Mouse (Mus musculus) macrophage (primary cell): ENCODE results near the gene Adamts20. TPM values are rescaled to one million over a fixed set of nuclear protein-coding genes. Genes with fewer than 3 reads are reported as not detected.

Experiments
- H3K27ac ChIP-seq: fragments of 350-480 bp; formaldehyde crosslinking; 2 replicates; pipeline ENCODE4 v1.9.0; 2021
- H3K36me3 ChIP-seq: fragments of 350-480 bp; formaldehyde crosslinking; 2 replicates; pipeline ENCODE4 v1.9.0; 2021; ENCODE audit errors: inconsistent target
- H3K4me3 ChIP-seq: fragments of 350-480 bp; formaldehyde crosslinking; 2 replicates; pipeline ENCODE4 v1.9.0; 2021; ENCODE audit errors: inconsistent target
- H3K79me2 ChIP-seq: fragments of 350-480 bp; formaldehyde crosslinking; 2 replicates; pipeline ENCODE4 v1.9.0; 2021; ENCODE audit errors: inconsistent target
- WGBS: methylation state at CpG from one replicate; pipeline ENCODE4 v1.1.7; 2026; ENCODE audit warnings: inconsistent platforms; ENCODE audit not compliant: missing documents; 5-methylcytosine and 5-hydroxymethylcytosine counted together
- polyA plus RNA-seq: library from polyadenylated mRNA; stranded (reverse); fragments of 250-400 nt; gene quantifications from 3 replicates; pipeline ENCODE4 v1.2.4, GENCODE M21; 2018; ENCODE audit warnings: inconsistent platforms

Adamts20 gene
- polyA plus RNA-seq, 1 experiment from 2014 or later: not detected

GRCm38 (mm10) chr15:94263241-94263640 is 202.0 kb downstream of the Adamts20 start:
- Histone ChIP-seq H3K4me3 (no peak overlapping the region), H3K27ac (no peak overlapping the region), H3K79me2 (no peaks in the 10 kb centered on the region), H3K36me3 (no peaks in the 10 kb centered on the region)
- WGBS: 70% methylated on average over 10 of the region's 10 CpGs

GRCm38 (mm10) chr15:94259497-94259896 is 205.7 kb downstream of the Adamts20 start:
- no peaks in the 10 kb centered on the region for H3K79me2 ChIP-seq
- 94% methylated on average over 4 of the region's 4 CpGs for WGBS
- no peaks in the 10 kb centered on the region for H3K36me3 ChIP-seq
- H3K27ac ChIP-seq: no peak overlapping the region
- H3K4me3 ChIP-seq: no peak overlapping the region

GRCm38 (mm10) chr15:94255538-94255937 is 209.7 kb downstream of the Adamts20 start:
- H3K27ac ChIP-seq: no peak overlapping the region
- 95% methylated on average over 5 of the region's 5 CpGs for WGBS
- no peak overlapping the region for H3K4me3 ChIP-seq
- no peaks in the 10 kb centered on the region for H3K79me2 ChIP-seq
- no peaks in the 10 kb centered on the region for H3K36me3 ChIP-seq

GRCm38 (mm10) chr15:94254861-94255516 is 210.2 kb downstream of the Adamts20 start:
- H3K79me2 ChIP-seq: no peaks in the 10 kb centered on the region
- no peak overlapping the region for H3K4me3 ChIP-seq
- no peaks in the 10 kb centered on the region for H3K36me3 ChIP-seq
- 76% methylated on average over 3 of the region's 3 CpGs for WGBS
- H3K27ac ChIP-seq: no peak overlapping the region

- H3K79me2 ChIP-seq: no peaks in the 10 kb centered on the region
- 90% methylated on average over 14 of the region's 14 CpGs for WGBS
- H3K27ac ChIP-seq: no peak overlapping the region
- H3K36me3 ChIP-seq: no peaks in the 10 kb centered on the region
- H3K4me3 ChIP-seq: no peak overlapping the region
These were observed 210.9 kb downstream of the Adamts20 start for GRCm38 (mm10) chr15:94254091-94254860.

- Histone ChIP-seq H3K79me2 (no peaks in the 10 kb centered on the region), H3K27ac (no peak overlapping the region), H3K4me3 (no peak overlapping the region), H3K36me3 (no peaks in the 10 kb centered on the region)
- 72% methylated on average over 13 of the region's 13 CpGs for WGBS
These were observed 212.1 kb downstream of the Adamts20 start for GRCm38 (mm10) chr15:94252962-94253712.

- Histone ChIP-seq H3K79me2 (no peaks in the 10 kb centered on the region), H3K27ac (no peak overlapping the region), H3K36me3 (no peaks in the 10 kb centered on the region), H3K4me3 (no peak overlapping the region)
- 90% methylated on average over 8 of the region's 8 CpGs for WGBS
These were observed 215.5 kb downstream of the Adamts20 start for GRCm38 (mm10) chr15:94249766-94250165.

GRCm38 (mm10) chr15:94248386-94248785 is 216.8 kb downstream of the Adamts20 start:
- Histone ChIP-seq H3K27ac (no peak overlapping the region), H3K79me2 (no peaks in the 10 kb centered on the region), H3K36me3 (no peaks in the 10 kb centered on the region), H3K4me3 (no peak overlapping the region)
- 86% methylated on average over 6 of the region's 6 CpGs for WGBS

- H3K79me2 ChIP-seq: no peaks in the 10 kb centered on the region
- H3K36me3 ChIP-seq: no peaks in the 10 kb centered on the region
- 87% methylated on average over 5 of the region's 5 CpGs for WGBS
- no peak overlapping the region for H3K27ac ChIP-seq
- H3K4me3 ChIP-seq: no peak overlapping the region
These were observed 218.5 kb downstream of the Adamts20 start for GRCm38 (mm10) chr15:94246669-94247068.

GRCm38 (mm10) chr15:94244336-94244735 is 220.9 kb downstream of the Adamts20 start:
- Histone ChIP-seq H3K27ac (no peak overlapping the region), H3K79me2 (no peaks in the 10 kb centered on the region), H3K36me3 (no peaks in the 10 kb centered on the region), H3K4me3 (no peak overlapping the region)
- WGBS: 88% methylated on average over 2 of the region's 2 CpGs

GRCm38 (mm10) chr15:94242133-94242532 is 223.1 kb downstream of the Adamts20 start:
- WGBS: 79% methylated on average over 1 of the region's 1 CpGs

GRCm38 (mm10) chr15:94239637-94240036 is 225.6 kb downstream of the Adamts20 start:
- Histone ChIP-seq H3K4me3 (no peak overlapping the region), H3K27ac (no peak overlapping the region)
- 84% methylated on average over 4 of the region's 4 CpGs for WGBS

More at GRCm38 (mm10) chr15:94242133-94242532, 223.1 kb downstream of the Adamts20 start:
- Histone ChIP-seq H3K27ac (no peak overlapping the region), H3K4me3 (no peak overlapping the region), H3K79me2 (no peaks in the 10 kb centered on the region), H3K36me3 (no peaks in the 10 kb centered on the region)

GRCm38 (mm10) chr15:94239127-94239526 is 226.1 kb downstream of the Adamts20 start:
- Histone ChIP-seq H3K4me3 (no peak overlapping the region), H3K27ac (no peak overlapping the region), H3K79me2 (no peaks in the 10 kb centered on the region), H3K36me3 (no peaks in the 10 kb centered on the region)
- WGBS: 97% methylated on average over 6 of the region's 6 CpGs

More at GRCm38 (mm10) chr15:94239637-94240036, 225.6 kb downstream of the Adamts20 start:
- no peaks in the 10 kb centered on the region for H3K79me2 ChIP-seq
- H3K36me3 ChIP-seq: no peaks in the 10 kb centered on the region

GRCm38 (mm10) chr15:94238058-94238876 is 227.0 kb downstream of the Adamts20 start:
- H3K79me2 ChIP-seq: no peaks in the 10 kb centered on the region
- no peak overlapping the region for H3K27ac ChIP-seq
- WGBS: 83% methylated on average over 14 of the region's 14 CpGs
- H3K4me3 ChIP-seq: no peak overlapping the region
- no peaks in the 10 kb centered on the region for H3K36me3 ChIP-seq
